Mouse (Mus musculus) CH12.LX (cell line): ENCODE measurements around the gene Psma7.

Experiments used
- CHD1 ChIP-seq: IDR thresholded peaks from 2 replicates; pipeline ENCODE4 v1.6.1; 2012; ENCODE audit warnings: low read depth, low read length, improper control_type of control experiment, inconsistent platforms
- CTCF ChIP-seq, 2 experiments: IDR thresholded peaks in 1 of 2; conservative IDR thresholded peaks in 1 of 2; 2 replicates each; pipeline ENCODE4 v1.5.1; 2011 to 2012; ENCODE audit warnings: low read depth in 2 of 2, low read length in 2 of 2, improper control_type of control experiment in 1 of 2, inconsistent platforms in 1 of 2, mild to moderate bottlenecking in 1 of 2, moderate library complexity in 1 of 2
- E2F4 ChIP-seq: IDR thresholded peaks from 2 replicates; pipeline ENCODE4 v1.6.1; 2011; ENCODE audit warnings: low read depth, low read length, improper control_type of control experiment; ENCODE audit not compliant: insufficient replicate concordance
- JUN ChIP-seq: IDR thresholded peaks from 2 replicates; pipeline ENCODE4 v1.6.1; 2011; ENCODE audit warnings: low read depth, mild to moderate bottlenecking, low read length, improper control_type of control experiment, moderate library complexity; ENCODE audit not compliant: insufficient read depth
- JUND ChIP-seq: conservative IDR thresholded peaks from 2 replicates; pipeline ENCODE4 v1.6.1; 2011; ENCODE audit warnings: low read depth, low read length, improper control_type of control experiment
- MAFK ChIP-seq: IDR thresholded peaks from 2 replicates; pipeline ENCODE4 v1.6.1; 2011; ENCODE audit warnings: low read length, improper control_type of control experiment; ENCODE audit not compliant: insufficient replicate concordance
- MEF2A ChIP-seq: IDR thresholded peaks from 2 replicates; pipeline ENCODE4 v1.6.1; 2014; ENCODE audit warnings: low read depth, mild to moderate bottlenecking, inconsistent platforms, low read length, improper control_type of control experiment, borderline replicate concordance
- NELFE ChIP-seq: IDR thresholded peaks from 2 replicates; pipeline ENCODE4 v1.6.1; 2011; ENCODE audit warnings: low read depth, low read length, improper control_type of control experiment
- NRF1 ChIP-seq: IDR thresholded peaks from 2 replicates; pipeline ENCODE4 v1.6.1; 2014; ENCODE audit warnings: low read depth, mild to moderate bottlenecking, inconsistent platforms, low read length, improper control_type of control experiment, moderate library complexity
- POLR2A ChIP-seq: IDR thresholded peaks from 2 replicates; pipeline ENCODE4 v1.6.1; 2011; ENCODE audit warnings: low read depth, mild to moderate bottlenecking, improper control_type of control experiment, low read length
- POLR2AphosphoS2 ChIP-seq: IDR thresholded peaks from 2 replicates; pipeline ENCODE4 v1.6.1; 2011; ENCODE audit warnings: low read depth, low read length, improper control_type of control experiment
- RAD21 ChIP-seq: IDR thresholded peaks from 2 replicates; pipeline ENCODE4 v1.6.1; 2011; ENCODE audit warnings: low read depth, mild to moderate bottlenecking, low read length, improper control_type of control experiment, moderate library complexity
- ZNF384 ChIP-seq: IDR thresholded peaks from 2 replicates; pipeline ENCODE4 v1.6.1; 2012; ENCODE audit warnings: low read depth, low read length, improper control_type of control experiment, inconsistent platforms

GRCm38 (mm10) chr2:180024401-180025098, 17.7 kb downstream of the Psma7 start, which contains the start of gene Lsm14b:
- no peak for TF ChIP-seq CHD1
- TF ChIP-seq MEF2A, result no peak
- no peak for TF ChIP-seq ZNF384
- TF ChIP-seq CTCF (conservative IDR thresholded peaks at IDR 0.05 in 1 of 2, IDR thresholded peaks at IDR 0.05 in 1 of 2; ENCODE audit: low read depth in 2 of 2, low read length in 2 of 2), result no peak
- TF ChIP-seq NRF1, result peak; percentile 96
- peak; percentile 82 for TF ChIP-seq POLR2A
- peak; percentile 88 for TF ChIP-seq NELFE
- TF ChIP-seq E2F4, result no peak
- no peak for TF ChIP-seq JUN
- TF ChIP-seq JUND, result no peak
- TF ChIP-seq MAFK, result 0 out of 2 replicates have a peak, but pooled peaks have one; percentile 7
- TF ChIP-seq RAD21, result no peak
- 0 out of 2 replicates have a peak, but pooled peaks have one; percentile 54 for TF ChIP-seq POLR2AphosphoS2
